Mouse (Mus musculus) stomach, postnatal 0 days (tissue): ENCODE results near the gene Pgghg.

Source experiments
- CTCF ChIP-seq: IDR thresholded peaks from 2 replicates; pipeline ENCODE4 v1.5.1; 2016; ENCODE audit warnings: antibody characterized with exemption, low read depth, mild to moderate bottlenecking, moderate library complexity
- EP300 ChIP-seq: optimal IDR thresholded peaks from 2 replicates; pipeline ENCODE3; 2016; ENCODE audit warnings: antibody characterized with exemption

GRCm38 (mm10) chr7:140900220-140900619 lies 41.0 kb upstream of the Pgghg start, which contains the start of gene Cox8b:
- TF ChIP-seq CTCF (no peak), EP300 (no peak)
